Mouse (Mus musculus) midbrain, postnatal 0 days (tissue): ENCODE data around the gene Krtap3-1. TPM values are rescaled to one million over a fixed set of nuclear protein-coding genes. Genes with fewer than 3 reads are reported as not detected.
"Not testable (repeated sequence)": the region's sequence is repeated elsewhere in the genome, so short reads cannot be mapped to it uniquely, and the experiment has no call there.

Experiments used
- ATAC-seq: fragments of 200-750 bp; cut with Nextera tagmentation; 2 replicates; pipeline ENCODE4 v1.8.0; 2017; ENCODE audit warnings: moderate number of reproducible peaks, mild to moderate bottlenecking, moderate TSS enrichment, moderate library complexity; ENCODE audit not compliant: low FRiP score
- DNase-seq: peaks from one replicate; pipeline ENCODE4 v3.0.0-alpha.2; 2015; ENCODE audit warnings: low spot score
- H3K27ac ChIP-seq: fragments of 300-500 bp; sonication (generic); 2 replicates; pipeline ENCODE4 v1.5.1; 2014; ENCODE audit warnings: low read depth, mild to moderate bottlenecking, low read length, mixed read lengths
- H3K27me3 ChIP-seq: fragments of 300-500 bp; sonication (generic); 2 replicates; pipeline ENCODE4 v1.6.1; 2014; ENCODE audit warnings: low read length, control low read depth, mixed read lengths; ENCODE audit not compliant: insufficient read depth
- H3K36me3 ChIP-seq: fragments of 300-500 bp; sonication (generic); 2 replicates; pipeline ENCODE4 v1.6.1; 2014; ENCODE audit warnings: low read length, control low read depth, mixed read lengths; ENCODE audit not compliant: insufficient read depth
- H3K4me1 ChIP-seq: fragments of 300-500 bp; sonication (generic); 2 replicates; pipeline ENCODE4 v1.6.1; 2014; ENCODE audit warnings: mild to moderate bottlenecking, control low read depth, antibody characterized with exemption, low read length, mixed read lengths; ENCODE audit not compliant: insufficient read depth
- H3K4me2 ChIP-seq: fragments of 300-500 bp; sonication (generic); 2 replicates; pipeline ENCODE4 v1.6.1; 2014; ENCODE audit warnings: low read depth, mild to moderate bottlenecking, low read length, mixed read lengths; ENCODE audit not compliant: poor library complexity, severe bottlenecking
- H3K4me3 ChIP-seq: fragments of 300-500 bp; sonication (generic); 2 replicates; pipeline ENCODE4 v1.5.1; 2014; ENCODE audit warnings: low read depth, mild to moderate bottlenecking, low read length, moderate library complexity
- H3K9ac ChIP-seq: fragments of 300-500 bp; sonication (generic); replicated peaks from 2 replicates; pipeline ENCODE4 v1.6.1; 2014; ENCODE audit warnings: mild to moderate bottlenecking, low read length, moderate library complexity, mixed read lengths; ENCODE audit not compliant: poor library complexity, severe bottlenecking
- H3K9me3 ChIP-seq: fragments of 300-500 bp; sonication (generic); 2 replicates; pipeline ENCODE4 v1.6.1; 2016; ENCODE audit warnings: low read length, control low read depth
- CTCF ChIP-seq: IDR thresholded peaks from 2 replicates; pipeline ENCODE4 v1.5.1; 2016; ENCODE audit warnings: antibody characterized with exemption, mild to moderate bottlenecking
- WGBS: fragments of 180-500 bp; shearing (Covaris S2); extraction: QIAGEN DNeasy Blood & Tissue Kit; methylation state at CpG from one replicate; pipeline ENCODE4 v1.1.7; 2014; 5-methylcytosine and 5-hydroxymethylcytosine counted together
- polyA plus RNA-seq: library from polyadenylated mRNA; unstranded; fragments of >200 nt; fragmentation: Nextera tagmentation; extraction: Ambion mirVana; gene quantifications from 2 replicates; pipeline ENCODE4 v1.2.1, GENCODE M21; 2015
- total RNA-seq: library from RNA; depleted of rRNA; stranded (reverse); fragments of >200 nt; gene quantifications from 2 replicates; pipeline ENCODE4 v1.2.3, GENCODE M21; 2014; rRNA removed

Gene Krtap3-1
- total RNA-seq (not detected in 2 replicates), polyA plus RNA-seq (not detected in 2 replicates)

- 97% methylated on average over 7 of the region's 7 CpGs for WGBS
- Histone ChIP-seq H3K36me3 (no peaks in the 10 kb centered on the region), H3K9me3 (no peaks in the 10 kb centered on the region), H3K27ac (no peak within 1 kb of the TSS), H3K27me3 (no peaks in the 10 kb centered on the region), H3K4me1 (no peaks in the 10 kb centered on the region), H3K4me2 (no peak within 1 kb of the TSS), H3K4me3 (no peak within 1 kb of the TSS), H3K9ac (no peak within 1 kb of the TSS)
- no peak for TF ChIP-seq CTCF
- ATAC-seq (no peak), DNase-seq (no peak)
These were observed at the start of gene Krtap3-1 for GRCm38 (mm10) chr11:99566530-99566929. Krtap3-1 (minus strand) TSS chr11:99566630.

GRCm38 (mm10) chr11:99614796-99615363 is 48.5 kb upstream of the Krtap3-1 start, which contains the start of gene Krtap2-4:
Krtap2-4 (minus strand) TSS chr11:99614846.
- no peaks in the 10 kb centered on the region for H3K36me3 ChIP-seq
- no peak for ATAC-seq
- H3K4me3 ChIP-seq: no peak within 1 kb of the TSS
- H3K4me2 ChIP-seq: no peak within 1 kb of the TSS
- no peak within 1 kb of the TSS for H3K27ac ChIP-seq
- H3K27me3 ChIP-seq: no peaks in the 10 kb centered on the region
- WGBS: 71% methylated on average over 3 of the region's 3 CpGs
- H3K9me3 ChIP-seq: no peaks in the 10 kb centered on the region
- DNase-seq: no peak
- no peak within 1 kb of the TSS for H3K9ac ChIP-seq
- H3K4me1 ChIP-seq: no peaks in the 10 kb centered on the region
- no peak for TF ChIP-seq CTCF

GRCm38 (mm10) chr11:99610089-99610488 is 43.7 kb upstream of the Krtap3-1 start, which contains the start of gene Gm11937:
Gm11937 (minus strand) TSS chr11:99610189.
- H3K36me3 ChIP-seq, ATAC-seq, H3K4me2 ChIP-seq, H3K27me3 ChIP-seq, H3K4me3 ChIP-seq, H3K9ac ChIP-seq, H3K27ac ChIP-seq, DNase-seq, H3K4me1 ChIP-seq, H3K9me3 ChIP-seq: not testable (repeated sequence)
- 60% methylated on average over 1 of the region's 2 CpGs for WGBS

- H3K4me2 ChIP-seq: no peak overlapping the region
- no peak for ATAC-seq
- no peak overlapping the region for H3K4me3 ChIP-seq
- no peak overlapping the region for H3K27ac ChIP-seq
- TF ChIP-seq CTCF: no peak
- no peaks in the 10 kb centered on the region for H3K4me1 ChIP-seq
- H3K27me3 ChIP-seq: no peaks in the 10 kb centered on the region
- H3K9ac ChIP-seq: no peak overlapping the region
- H3K9me3 ChIP-seq: no peaks in the 10 kb centered on the region
- 78% methylated on average over 1 of the region's 1 CpGs for WGBS
- H3K36me3 ChIP-seq: no peaks in the 10 kb centered on the region
- DNase-seq: peak; percentile 5
These were observed 42.7 kb upstream of the Krtap3-1 start for GRCm38 (mm10) chr11:99609126-99609525.

- H3K4me2 ChIP-seq, H3K27me3 ChIP-seq, H3K4me3 ChIP-seq, H3K36me3 ChIP-seq, DNase-seq, ATAC-seq, H3K9me3 ChIP-seq, H3K9ac ChIP-seq, H3K4me1 ChIP-seq, H3K27ac ChIP-seq: not testable (repeated sequence)
- 86% methylated on average over 1 of the region's 1 CpGs for WGBS
These were observed 36.8 kb upstream of the Krtap3-1 start, which contains the start of gene Gm11938 for GRCm38 (mm10) chr11:99603208-99603607. Gm11938 (minus strand) TSS chr11:99603308.

- H3K9me3 ChIP-seq, H3K27ac ChIP-seq, H3K4me1 ChIP-seq, H3K36me3 ChIP-seq, H3K9ac ChIP-seq, H3K4me3 ChIP-seq, ATAC-seq, H3K27me3 ChIP-seq, DNase-seq, H3K4me2 ChIP-seq: not testable (repeated sequence)
- 86% methylated on average over 6 of the region's 6 CpGs for WGBS
These were observed 31.3 kb upstream of the Krtap3-1 start, which contains the start of gene Krtap9-3 for GRCm38 (mm10) chr11:99597742-99598141. Krtap9-3 (minus strand) TSS chr11:99598105.
